Mouse (Mus musculus) naive thymus-derived CD4-positive, alpha-beta T cell, adult 2 months (primary cell): ENCODE data around the gene Ift43.

Experiments
- DNase-seq: peaks from one replicate; pipeline ENCODE4 v3.0.0-alpha.2; 2011; ENCODE audit warnings: low read depth

Ift43 gene

GRCm38 (mm10) chr12:86078553-86079201 is 3.7 kb upstream of the Ift43 start, which contains the start of gene Tgfb3:
Gene Tgfb3, minus strand, starts transcription at chr12:86079041.
- peak; percentile 75 for DNase-seq

DNA sequence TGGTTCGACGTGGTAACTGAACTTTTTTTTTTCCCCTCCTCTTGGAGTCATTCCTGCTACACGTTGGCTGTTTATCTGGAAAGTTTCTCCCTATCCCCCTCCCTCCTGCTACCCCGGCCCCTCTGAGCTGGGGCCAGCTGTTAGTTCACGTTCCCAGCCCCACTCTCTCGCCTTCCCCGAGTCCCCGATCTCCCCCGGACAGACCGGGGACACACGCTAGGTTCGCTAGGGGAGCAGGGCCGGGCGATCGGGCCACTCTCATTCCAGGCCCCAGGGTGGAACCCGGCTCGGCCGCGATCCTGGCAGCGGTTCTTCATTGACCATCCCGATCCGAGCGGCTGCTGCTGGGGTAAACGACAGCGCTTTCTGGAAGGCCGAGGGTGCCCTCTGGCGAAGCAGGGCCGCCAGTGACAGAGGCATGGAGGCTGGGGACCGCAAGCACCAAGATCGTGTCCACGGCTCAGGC is 3.1 kb upstream of the Ift43 start:
- peak; percentile 89 for DNase-seq

DNA sequence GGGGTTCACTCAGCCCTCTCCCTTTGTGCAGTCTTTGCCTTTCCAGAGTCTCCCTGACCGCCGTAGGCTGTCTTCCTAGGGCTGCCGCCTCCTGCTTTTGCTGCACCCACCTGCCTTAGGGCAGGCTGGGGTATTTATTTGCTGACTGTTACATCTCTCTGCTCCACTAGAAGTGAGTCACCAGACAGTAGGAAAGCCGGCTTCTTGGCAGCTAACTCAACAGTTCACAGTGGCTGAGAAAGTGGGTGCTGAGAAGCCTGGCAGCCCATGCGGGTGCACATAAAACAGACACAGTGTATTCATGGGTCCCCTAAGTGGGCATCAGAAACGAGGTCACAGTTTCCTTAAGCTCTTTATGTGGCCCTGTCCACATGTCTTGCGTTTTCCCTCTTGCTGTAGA is 3.5 kb downstream of the Ift43 start:
- no peak for DNase-seq

DNA sequence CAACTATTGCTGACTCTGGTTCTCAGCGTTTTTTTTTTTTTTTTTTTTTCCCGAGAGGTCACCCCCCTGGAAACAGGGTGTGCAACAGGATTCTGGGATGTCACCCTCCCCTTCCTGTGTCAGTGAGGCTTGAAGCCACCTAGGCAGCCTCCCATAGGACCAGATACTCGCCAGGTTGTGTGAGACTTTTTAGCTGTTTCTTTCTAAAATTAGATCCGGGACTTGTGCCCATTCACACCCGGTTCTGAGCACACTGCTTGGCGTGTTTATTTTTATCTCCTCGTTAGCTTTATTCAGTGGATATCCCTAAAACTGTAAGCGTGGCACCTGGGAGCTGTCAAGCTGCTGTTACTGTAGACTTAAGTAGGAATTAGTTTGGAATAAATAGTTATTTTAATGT is 4.2 kb downstream of the Ift43 start:
- no peak for DNase-seq

DNA sequence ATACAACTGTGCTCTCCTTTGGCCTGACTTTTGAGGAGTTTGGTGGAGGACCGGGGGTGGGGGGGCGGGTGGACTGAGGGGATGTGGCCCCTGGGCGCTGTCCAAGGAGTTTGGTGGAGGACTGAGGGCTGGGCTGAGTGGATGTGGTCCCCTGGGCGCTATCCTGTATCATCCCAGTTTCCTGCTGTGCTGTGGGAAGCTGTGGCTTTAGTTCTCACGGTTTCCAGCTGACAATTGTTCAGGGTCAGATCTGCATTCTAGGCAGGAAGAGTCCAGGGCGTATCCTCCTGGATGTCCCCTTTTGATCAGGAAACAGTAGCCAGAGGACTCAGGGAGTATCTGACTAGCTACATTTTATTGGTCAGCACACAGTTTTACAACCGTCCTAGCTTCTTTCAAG is 5.7 kb downstream of the Ift43 start:
- DNase-seq, result no peak

DNA sequence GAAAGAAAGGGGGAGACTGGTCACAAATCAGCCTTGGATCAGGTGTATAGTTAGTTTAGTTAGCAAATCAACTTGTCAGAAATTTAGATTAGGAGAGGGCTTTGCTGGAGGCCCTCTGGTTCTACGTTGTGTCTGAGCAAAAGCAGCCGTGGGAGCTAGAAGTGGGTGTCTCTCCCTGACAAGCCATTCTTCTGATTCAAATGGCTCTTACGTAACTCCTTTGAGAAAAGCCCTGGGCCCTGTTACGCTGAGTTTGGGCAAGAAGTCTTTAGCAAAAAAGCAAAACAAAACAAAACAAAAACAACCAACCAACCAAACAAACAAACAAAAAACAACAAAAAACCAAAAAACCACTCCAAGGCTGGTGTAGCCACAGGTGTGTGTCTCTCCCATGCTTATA is 8.4 kb downstream of the Ift43 start:
- no peak for DNase-seq

DNA sequence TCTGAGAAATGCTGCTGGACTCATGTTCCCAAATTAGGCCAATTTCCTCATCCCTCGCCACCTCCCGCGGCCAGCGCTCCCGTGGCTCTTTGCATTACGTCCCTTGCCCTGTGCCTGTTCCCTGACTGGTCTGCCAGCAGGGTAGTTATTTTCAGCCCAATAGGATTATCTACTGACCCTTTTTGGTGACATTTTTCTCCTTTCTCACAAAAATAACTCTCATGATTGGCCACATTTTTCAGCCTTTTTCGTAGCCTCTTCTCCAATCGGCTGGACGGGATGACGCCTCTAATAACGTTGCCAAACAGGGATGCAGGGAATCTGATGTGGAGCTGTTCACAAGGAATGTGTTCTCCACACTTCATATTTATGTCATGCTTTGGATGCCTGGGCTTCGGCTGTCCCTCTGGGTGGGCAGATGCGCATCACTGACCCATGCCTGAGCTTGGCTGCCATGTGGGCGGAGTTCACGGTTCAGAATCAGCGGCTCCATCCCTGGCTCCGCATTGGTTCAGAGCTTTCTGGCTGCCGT is 9.3 kb downstream of the Ift43 start:
- DNase-seq, result no peak

DNA sequence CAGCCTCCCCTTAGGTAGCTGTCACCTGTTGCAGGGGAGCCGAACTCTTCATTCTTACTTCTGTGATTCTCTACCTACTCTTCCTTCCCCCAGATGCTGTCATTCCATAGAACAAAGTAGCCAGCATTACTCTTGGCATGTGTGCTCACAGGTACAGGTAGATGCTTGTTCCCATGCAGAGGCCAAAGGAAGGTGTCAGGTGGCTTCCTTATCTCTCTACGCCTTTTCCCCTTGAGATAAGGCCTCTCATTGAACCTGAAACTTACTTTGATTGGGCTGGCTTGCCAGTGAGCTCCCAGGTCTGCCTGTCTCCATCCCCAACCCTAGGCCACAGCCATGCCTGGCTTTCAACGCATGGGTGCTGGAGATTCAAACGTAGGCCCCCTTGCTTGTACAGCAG is 11.7 kb downstream of the Ift43 start:
- no peak for DNase-seq

DNA sequence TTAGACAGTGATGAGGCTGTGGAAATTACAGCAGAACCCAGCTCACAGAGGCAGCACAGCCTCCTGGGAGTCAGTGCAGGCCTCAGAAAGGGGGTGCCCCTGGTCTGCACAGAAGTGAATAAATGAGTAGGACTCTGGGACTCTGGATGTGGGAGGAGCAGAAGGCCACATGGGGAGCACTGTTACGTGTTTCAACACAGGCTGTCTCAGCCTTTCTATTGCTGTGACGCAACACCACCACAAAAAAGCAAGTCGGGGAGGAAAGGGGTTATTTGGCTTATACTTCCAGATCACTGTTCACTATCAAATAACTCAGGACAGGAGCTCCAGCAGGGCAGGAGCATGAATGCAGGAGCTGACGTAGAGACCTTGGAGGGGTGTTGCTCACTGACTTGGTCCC is 13.5 kb downstream of the Ift43 start:
- DNase-seq, result no peak

GRCm38 (mm10) chr12:86097781-86098180 is 15.4 kb downstream of the Ift43 start:
- no peak for DNase-seq

DNA sequence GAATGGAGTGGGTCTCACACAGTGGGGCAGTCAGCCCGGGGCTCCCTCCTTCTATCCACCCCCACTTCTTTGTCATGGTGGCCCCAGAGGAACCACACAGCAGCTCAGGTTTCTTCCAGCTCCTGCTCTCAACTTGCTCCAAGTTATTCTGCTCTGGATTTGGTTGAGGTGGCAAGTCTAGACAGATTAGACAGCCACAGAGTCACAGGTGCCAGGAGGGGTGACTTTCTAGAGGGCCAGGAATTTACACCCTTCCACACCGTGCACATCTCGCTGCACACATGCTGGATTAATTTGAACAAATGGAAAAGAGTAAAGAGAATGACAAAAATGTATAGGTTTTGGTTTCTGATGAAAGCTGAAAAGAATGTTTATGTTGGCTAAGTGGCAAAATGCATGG is 18.4 kb downstream of the Ift43 start:
- no peak for DNase-seq

DNA sequence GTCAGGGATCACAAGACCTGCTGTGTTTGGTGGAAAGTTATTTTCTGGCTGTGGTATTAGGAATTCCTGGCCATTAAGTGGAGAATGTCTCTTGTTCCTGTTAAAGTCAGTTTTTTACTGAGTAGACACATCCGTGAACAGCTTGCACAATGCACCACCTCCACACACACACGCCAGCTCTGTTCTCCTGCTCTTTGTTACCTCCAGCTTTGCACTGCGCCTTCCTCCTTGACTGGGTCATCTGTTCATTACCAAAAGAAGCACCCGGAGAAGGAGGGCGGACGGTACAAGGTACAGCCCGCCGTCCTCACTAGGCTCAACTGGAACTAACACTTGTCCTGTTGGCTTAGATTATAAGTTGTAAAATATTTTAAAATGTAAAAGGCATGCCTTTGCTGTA is 20.3 kb downstream of the Ift43 start:
- DNase-seq, result no peak

DNA sequence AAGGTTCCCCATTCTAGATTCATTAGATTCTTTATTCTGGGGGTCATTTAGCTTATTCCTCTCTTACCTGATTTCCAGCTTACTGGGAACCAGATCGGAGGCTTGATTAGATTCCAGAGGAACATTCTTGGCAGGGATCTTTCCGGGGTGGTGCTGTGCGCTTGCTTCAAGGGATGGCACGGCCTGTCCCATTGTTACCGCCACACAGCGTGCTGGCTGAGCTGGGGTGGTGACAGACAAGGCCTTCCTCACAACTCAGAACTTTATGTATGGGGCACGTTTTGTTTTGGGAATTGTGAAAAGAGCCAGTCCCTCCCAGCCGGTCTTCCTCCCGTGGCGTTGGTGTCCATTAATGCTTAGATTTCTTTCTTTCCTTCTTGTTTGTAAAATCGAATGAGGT is 21.1 kb downstream of the Ift43 start:
- no peak for DNase-seq

DNA sequence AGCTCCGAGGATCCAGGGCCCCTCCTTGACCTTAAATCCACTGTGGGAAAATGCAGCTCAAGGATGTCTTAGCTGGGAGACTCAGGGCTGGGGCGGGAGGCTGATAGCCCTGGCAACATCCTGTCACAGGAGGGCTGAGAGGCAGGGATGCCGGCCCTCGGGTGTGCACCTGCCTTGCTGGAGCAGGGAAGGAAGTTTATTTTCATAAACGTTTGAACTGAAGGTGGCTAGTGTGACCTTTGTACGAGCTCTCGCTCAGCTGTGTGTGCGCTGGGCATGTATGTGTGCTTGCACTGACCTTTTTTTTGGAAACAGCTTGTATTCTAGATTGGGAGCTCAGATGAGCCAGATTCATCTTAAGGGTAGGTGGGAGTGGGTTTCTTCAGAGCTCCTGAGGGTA is 21.5 kb downstream of the Ift43 start:
- no peak for DNase-seq

DNA sequence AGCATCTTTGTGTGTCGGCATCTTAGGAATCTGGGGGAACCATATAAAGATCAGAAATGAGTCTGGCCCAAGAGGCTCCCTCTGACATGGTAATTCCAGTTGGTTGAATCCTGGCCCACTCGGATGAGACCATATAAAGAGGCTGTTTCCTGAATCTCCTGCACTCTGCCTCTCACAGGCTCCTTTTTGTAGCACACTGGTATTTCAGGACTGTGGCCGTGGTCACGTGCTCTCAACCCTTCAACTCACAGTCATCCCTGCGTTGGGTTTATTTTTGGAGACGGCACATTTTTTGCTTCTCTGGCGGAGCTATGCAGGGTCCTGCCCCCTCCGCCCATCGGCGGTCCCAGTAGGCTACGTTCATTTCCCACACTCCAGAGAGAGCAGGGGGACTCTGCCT is 22.0 kb downstream of the Ift43 start:
- no peak for DNase-seq

- DNase-seq, result no peak
Observed at GRCm38 (mm10) chr12:86105546-86105945, 23.2 kb downstream of the Ift43 start.

- DNase-seq, result no peak
Observed at GRCm38 (mm10) chr12:86106086-86106485, 23.7 kb downstream of the Ift43 start.

DNA sequence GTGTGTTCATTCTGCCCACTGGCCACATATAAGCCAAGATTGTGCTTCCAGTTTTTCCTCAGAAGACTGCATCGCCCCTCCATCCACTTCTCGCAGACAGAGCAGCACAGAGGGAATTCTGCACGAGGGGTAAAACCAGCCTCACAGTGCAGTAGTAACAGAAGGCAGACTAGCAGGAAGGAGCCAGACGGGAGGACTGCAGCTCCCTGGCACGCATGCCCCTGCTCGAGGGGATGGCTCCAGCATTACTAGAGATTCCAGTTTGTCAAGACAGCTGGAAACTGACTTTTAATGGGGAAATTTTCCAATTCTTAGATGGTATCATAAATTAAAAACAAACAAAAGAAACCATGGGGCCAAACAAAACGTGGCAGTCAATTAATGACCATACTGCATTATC is 25.3 kb downstream of the Ift43 start:
- DNase-seq, result no peak

DNA sequence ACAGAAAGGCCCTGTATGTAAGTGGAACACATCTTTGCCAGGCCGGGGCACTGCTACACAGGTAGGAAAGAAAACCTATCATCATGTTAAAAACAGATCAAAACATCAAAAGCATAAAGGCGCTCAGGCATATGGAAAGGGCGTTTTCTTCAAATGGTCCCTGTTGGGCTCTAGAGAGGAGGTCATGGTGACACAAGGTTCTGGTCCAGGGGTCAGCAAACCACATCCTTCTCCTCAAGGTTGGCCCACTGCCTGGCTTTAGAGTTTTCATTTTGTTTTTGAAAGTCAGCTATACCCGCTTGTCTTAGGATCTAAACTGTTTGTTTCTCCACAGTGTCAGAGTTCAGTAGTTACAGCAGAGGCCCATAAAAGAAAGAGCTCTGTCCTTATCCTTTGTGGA is 27.2 kb downstream of the Ift43 start:
- no peak for DNase-seq

GRCm38 (mm10) chr12:86110637-86111036 is 28.3 kb downstream of the Ift43 start:
- DNase-seq, result peak; percentile 35

GRCm38 (mm10) chr12:86116295-86116835 is 34.0 kb downstream of the Ift43 start:
- no peak for DNase-seq

DNA sequence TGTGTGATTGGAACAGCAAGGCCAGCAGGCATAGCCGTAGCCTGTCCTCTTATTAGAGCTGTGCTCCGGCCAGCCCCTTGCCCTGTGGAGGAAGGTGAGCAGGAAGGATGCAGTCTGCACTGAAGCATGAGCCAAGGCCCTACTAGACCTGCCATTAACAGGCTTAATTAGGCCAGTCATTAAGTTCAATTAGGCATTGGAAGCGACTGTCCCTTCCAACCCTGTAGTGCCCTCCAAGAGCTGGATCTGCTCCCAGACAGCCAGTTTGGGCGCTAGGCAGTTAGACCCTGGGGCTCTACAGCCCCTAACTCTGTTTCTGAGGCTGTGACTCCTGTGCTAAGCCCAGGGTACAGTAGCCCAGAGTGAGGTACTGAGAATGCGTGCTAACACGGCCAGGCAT is 41.7 kb downstream of the Ift43 start:
- no peak for DNase-seq

DNA sequence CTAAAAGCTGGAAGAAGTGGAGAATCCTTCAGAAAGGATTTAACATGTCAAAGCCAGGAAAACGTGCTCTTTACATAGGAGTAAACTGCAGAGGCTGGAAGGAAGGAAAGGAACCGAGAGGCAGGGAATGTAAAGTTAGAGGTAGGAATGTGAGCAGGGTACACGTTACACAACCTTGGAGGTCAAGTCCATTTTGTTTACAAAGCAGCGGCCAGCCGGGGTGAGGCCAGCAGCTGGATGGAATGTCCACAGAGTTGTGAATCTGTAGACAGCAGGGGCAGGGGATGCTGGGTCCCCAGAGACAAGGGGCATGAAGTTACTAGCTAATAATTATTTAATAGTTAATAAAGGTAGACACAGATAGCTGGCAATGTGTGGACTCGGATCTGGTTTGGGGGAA is 45.8 kb downstream of the Ift43 start:
- DNase-seq, result no peak

GRCm38 (mm10) chr12:86129005-86129404 is 46.7 kb downstream of the Ift43 start:
- DNase-seq, result no peak
